Mouse (Mus musculus): ENCODE results near the gene Rora. TPM values are rescaled to one million over a fixed set of nuclear protein-coding genes. Genes with fewer than 3 reads are reported as not detected.

Rora gene
- polyA plus RNA-seq, 1 experiment from 2014 or later: 7.6 TPM

GRCm38 (mm10) chr9:69397760-69398452 lies 744.3 kb downstream of the Rora start, which contains the start of gene Ice2:
Ice2 (plus strand) TSS chr9:69397906.
- under 1% methylated on average over 48 of the region's 53 CpGs for WGBS
- H3K36me3 ChIP-seq: no peaks in the 10 kb centered on the region
- no peaks in the 10 kb centered on the region for H3K9me3 ChIP-seq
- H3K27me3 ChIP-seq (replicated peaks): no peaks in the 10 kb centered on the region
- H3K9ac ChIP-seq: peak within 1 kb of the TSS; percentile 85
- H3K4me2 ChIP-seq: peak within 1 kb of the TSS; percentile 91
- H3K27ac ChIP-seq: peak within 1 kb of the TSS; percentile 94
- peaks cover 6% of the 10 kb centered on the region; the same call in 1 of the 2 replicates for H3K4me1 ChIP-seq
- peak within 1 kb of the TSS; percentile 75 for H3K4me3 ChIP-seq (replicated peaks)
- ATAC-seq (ENCODE audit: insufficient read depth, low FRiP score, low read depth): peak; percentile 87

- WGBS: 7% methylated on average over 10 of the region's 10 CpGs
- no peaks in the 10 kb centered on the region for H3K9me3 ChIP-seq
- H3K4me3 ChIP-seq (replicated peaks): peak overlapping the region; percentile 75
- H3K4me1 ChIP-seq: peaks cover 6% of the 10 kb centered on the region; the same call in 1 of the 2 replicates
- peak overlapping the region; percentile 91 for H3K4me2 ChIP-seq
- H3K27me3 ChIP-seq (replicated peaks): no peaks in the 10 kb centered on the region
- no peaks in the 10 kb centered on the region for H3K36me3 ChIP-seq
- no peak; the same call in 1 of the 2 replicates for ATAC-seq (ENCODE audit: insufficient read depth, low FRiP score, low read depth)
- peak overlapping the region; percentile 85 for H3K9ac ChIP-seq
- peak overlapping the region; percentile 94 for H3K27ac ChIP-seq
These were observed 744.9 kb downstream of the Rora start for GRCm38 (mm10) chr9:69398453-69398850.

- Histone ChIP-seq H3K27me3 (replicated peaks) (no peaks in the 10 kb centered on the region), H3K36me3 (no peaks in the 10 kb centered on the region), H3K27ac (no peak overlapping the region), H3K4me1 (no peaks in the 10 kb centered on the region), H3K9ac (no peak overlapping the region), H3K4me2 (no peak overlapping the region), H3K4me3 (replicated peaks) (no peak overlapping the region), H3K9me3 (no peaks in the 10 kb centered on the region)
- no peak for ATAC-seq (ENCODE audit: insufficient read depth, low FRiP score, low read depth)
- whole genome bisulfite sequencing: 81% methylated on average over 6 of the region's 6 CpGs
These were observed 751.1 kb downstream of the Rora start for GRCm38 (mm10) chr9:69404671-69405070.

GRCm38 (mm10) chr9:69419476-69419875 lies 765.9 kb downstream of the Rora start:
- H3K9ac ChIP-seq: no peak overlapping the region
- H3K27ac ChIP-seq: no peak overlapping the region
- peaks cover 6% of the 10 kb centered on the region; the same call in 1 of the 2 replicates for H3K36me3 ChIP-seq
- H3K4me2 ChIP-seq: no peak overlapping the region
- ATAC-seq (ENCODE audit: insufficient read depth, low FRiP score, low read depth): no peak
- H3K4me3 ChIP-seq (replicated peaks): no peak overlapping the region
- WGBS: 95% methylated on average over 1 of the region's 1 CpGs
- H3K27me3 ChIP-seq (replicated peaks): no peaks in the 10 kb centered on the region
- H3K4me1 ChIP-seq: no peaks in the 10 kb centered on the region
- no peaks in the 10 kb centered on the region for H3K9me3 ChIP-seq

DNA sequence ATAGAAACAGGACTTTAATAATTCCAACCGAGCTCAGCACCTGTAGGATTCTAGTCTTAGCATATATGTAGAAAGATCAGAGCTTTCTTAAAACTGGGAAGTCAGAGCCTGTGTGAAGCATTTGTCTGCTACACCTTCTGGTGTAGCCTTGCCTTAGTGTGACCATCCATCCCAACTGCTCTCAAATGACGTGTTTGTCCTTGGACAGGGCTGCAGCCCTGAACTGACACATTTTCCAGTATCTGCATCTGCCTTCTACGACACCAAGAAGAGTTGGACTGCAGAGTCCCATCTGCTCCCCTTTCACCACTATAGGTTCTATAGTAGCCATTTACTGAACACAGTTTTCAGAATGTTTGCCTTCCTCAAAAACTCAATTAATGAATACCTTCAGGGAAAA lies 776.9 kb downstream of the Rora start:
- H3K27me3 ChIP-seq (replicated peaks): no peaks in the 10 kb centered on the region
- H3K9ac ChIP-seq: no peak overlapping the region

GRCm38 (mm10) chr9:69431863-69432555 lies 778.4 kb downstream of the Rora start:
- ATAC-seq (ENCODE audit: insufficient read depth, low FRiP score, low read depth): no peak
- H3K4me2 ChIP-seq: no peak overlapping the region
- 52% methylated on average over 6 of the region's 6 CpGs for WGBS
- H3K4me3 ChIP-seq (replicated peaks): no peak overlapping the region
- H3K9me3 ChIP-seq: no peaks in the 10 kb centered on the region
- H3K27ac ChIP-seq: peak overlapping the region; percentile 22; the same call in 1 of the 2 replicates
- peaks cover 2% of the 10 kb centered on the region; the same call in 1 of the 2 replicates for H3K36me3 ChIP-seq
- no peaks in the 10 kb centered on the region for H3K4me1 ChIP-seq
- no peaks in the 10 kb centered on the region for H3K27me3 ChIP-seq (replicated peaks)
- H3K9ac ChIP-seq: no peak overlapping the region

More for the DNA sequence above, 776.9 kb downstream of the Rora start:
- H3K4me1 ChIP-seq: no peaks in the 10 kb centered on the region
- peaks cover 5% of the 10 kb centered on the region; the same call in 1 of the 2 replicates for H3K36me3 ChIP-seq
- no peak overlapping the region for H3K4me2 ChIP-seq
- no peak overlapping the region for H3K4me3 ChIP-seq (replicated peaks)
- 80% methylated on average over 3 of the region's 3 CpGs for WGBS
- H3K9me3 ChIP-seq: no peaks in the 10 kb centered on the region
- no peak for ATAC-seq (ENCODE audit: insufficient read depth, low FRiP score, low read depth)
- H3K27ac ChIP-seq: no peak overlapping the region

GRCm38 (mm10) chr9:69435194-69435593 lies 781.6 kb downstream of the Rora start:
- Histone ChIP-seq H3K36me3 (0 out of 2 replicates have a peak, but pooled peaks cover 2% of the 10 kb centered on the region), H3K4me3 (replicated peaks) (no peak overlapping the region), H3K9me3 (no peaks in the 10 kb centered on the region), H3K4me2 (no peak overlapping the region), H3K27me3 (replicated peaks) (no peaks in the 10 kb centered on the region), H3K4me1 (no peaks in the 10 kb centered on the region), H3K9ac (no peak overlapping the region), H3K27ac (no peak overlapping the region)
- ATAC-seq (ENCODE audit: insufficient read depth, low FRiP score, low read depth): no peak
- 79% methylated on average over 10 of the region's 10 CpGs for WGBS

GRCm38 (mm10) chr9:69435662-69436061 lies 782.1 kb downstream of the Rora start:
- H3K27ac ChIP-seq: no peak overlapping the region
- H3K9me3 ChIP-seq: no peaks in the 10 kb centered on the region
- ATAC-seq (ENCODE audit: insufficient read depth, low FRiP score, low read depth): no peak
- no peaks in the 10 kb centered on the region for H3K4me1 ChIP-seq
- H3K9ac ChIP-seq: no peak overlapping the region
- H3K4me2 ChIP-seq: no peak overlapping the region
- no peaks in the 10 kb centered on the region for H3K27me3 ChIP-seq (replicated peaks)
- H3K36me3 ChIP-seq: 0 out of 2 replicates have a peak, but pooled peaks cover 2% of the 10 kb centered on the region
- no peak overlapping the region for H3K4me3 ChIP-seq (replicated peaks)
